Comparison of ENCODE assay signal across 27 mouse cellular contexts in the genomic region with DNA sequence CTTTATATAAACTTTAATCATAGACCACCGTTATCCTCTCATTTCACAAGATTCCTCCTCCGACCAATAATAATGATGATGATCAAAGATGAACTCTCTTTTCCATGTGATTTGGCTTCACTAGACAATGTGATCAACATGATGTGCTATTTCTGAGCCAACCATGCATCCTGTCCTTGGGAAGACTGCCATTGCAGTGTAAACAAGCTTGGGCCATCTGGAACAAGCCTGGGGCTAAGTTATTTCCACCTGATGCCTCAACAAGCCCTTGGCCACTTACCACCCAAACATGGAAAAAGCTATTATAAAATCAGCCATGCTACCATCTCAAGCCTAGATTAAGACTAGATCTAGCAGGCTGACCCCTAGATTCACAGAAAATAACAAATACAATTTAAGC.
DNase-seq lines count a peak whose midpoint lies in the region; ATAC-seq and TF ChIP-seq lines count a peak whose summit lies in the region.
"Had no signal": no experiment of that assay in that cellular context is flagged by ENCODE, and none has a peak within 500 bp of the region (broad histone marks: within the 10 kb centered on the region; RNA-seq: fewer than 3 reads in every experiment).

No protein-coding gene starts in this region.

- 73% methylated on average over 2 of the region's 2 CpGs for WGBS in hindbrain, postnatal 0 days
- WGBS in hindbrain, embryonic 11.5 days, result 89% methylated on average over 2 of the region's 2 CpGs
- WGBS in heart, adult 2 months, result 84% methylated on average over 2 of the region's 2 CpGs

- H3K4me2 ChIP-seq in hindbrain, postnatal 0 days (ENCODE audit: low read depth, low read length), result no peak overlapping the region
- no peak overlapping the region for H3K4me2 ChIP-seq in hindbrain, embryonic 11.5 days (replicated peaks; ENCODE audit: low read depth, low read length)
- H3K4me2 ChIP-seq: embryonic facial prominence, embryonic 12.5 days; forebrain, embryonic 15.5 days; heart, embryonic 12.5 days; hindbrain, embryonic 14.5 days; liver, embryonic 13.5 days; midbrain, embryonic 13.5 days had no signal

- H3K9me3 ChIP-seq in hindbrain, postnatal 0 days (ENCODE audit: low read length), result no peaks in the 10 kb centered on the region
- no peaks in the 10 kb centered on the region for H3K9me3 ChIP-seq in hindbrain, embryonic 11.5 days (ENCODE audit: control insufficient read depth, low read length)
- H3K9me3 ChIP-seq: embryonic facial prominence, embryonic 12.5 days; forebrain, embryonic 15.5 days; heart, embryonic 12.5 days; liver, embryonic 13.5 days; midbrain, embryonic 13.5 days had no signal

- peak; percentile 67 for DNase-seq in hindbrain, postnatal 0 days (ENCODE audit: low spot score)
- no peak for DNase-seq in hindbrain, embryonic 11.5 days (ENCODE audit: low spot score)
- peak; percentile 50 for DNase-seq in brain, embryonic 14.5 days (ENCODE audit: low read depth)
- DNase-seq in cerebellum, adult 9-10 months, result peak; percentile 39
- peak; percentile 16 to 20 for DNase-seq in cerebellum, postnatal 36 days
- no peak for DNase-seq in heart, adult 2 months
- DNase-seq in thymus, postnatal 10 days (ENCODE audit: low spot score in 2 of 2), result no peak
- DNase-seq: adrenal gland, postnatal 25 days; gastrocnemius, adult 2 months; gastrocnemius, postnatal 36 days; heart, adult 18-20 months; heart, postnatal 4 days; kidney, adult 11 months; kidney, postnatal 25 days; liver, embryonic 13.5 days; lung, adult 2 months; lung, postnatal 10 days; thymus, adult 2 months; thymus, postnatal 4 days had no signal

- TF ChIP-seq POLR2A in brain, embryonic 14.5 days (IDR thresholded peaks at IDR 0.05; ENCODE audit: borderline replicate concordance, extremely low read depth, insufficient read depth, insufficient read length, poor library complexity, severe bottlenecking), result no peak
- TF ChIP-seq POLR2A in heart, adult 2 months (IDR thresholded peaks at IDR 0.05; ENCODE audit: insufficient read depth, low read depth, low read length), result no peak

- TF ChIP-seq EP300 in heart, adult 2 months (IDR thresholded peaks at IDR 0.05; ENCODE audit: insufficient read depth, low read depth, low read length), result no peak

- no peaks in the 10 kb centered on the region for H3K27me3 ChIP-seq in hindbrain, postnatal 0 days (ENCODE audit: insufficient read depth, low read length)
- no peaks in the 10 kb centered on the region for H3K27me3 ChIP-seq in hindbrain, embryonic 11.5 days (ENCODE audit: control insufficient read depth, insufficient read depth, low read length)
- no peaks in the 10 kb centered on the region for H3K27me3 ChIP-seq in heart, adult 2 months (ENCODE audit: control insufficient read depth, insufficient read depth, low read length)
- H3K27me3 ChIP-seq: embryonic facial prominence, embryonic 12.5 days; forebrain, embryonic 15.5 days; heart, embryonic 12.5 days; liver, embryonic 13.5 days; midbrain, embryonic 13.5 days had no signal

- H3K4me3 ChIP-seq in hindbrain, postnatal 0 days (ENCODE audit: low read length), result no peak overlapping the region
- H3K4me3 ChIP-seq in hindbrain, embryonic 11.5 days (ENCODE audit: low read depth, low read length), result no peak overlapping the region
- no peak overlapping the region for H3K4me3 ChIP-seq in heart, adult 2 months
- H3K4me3 ChIP-seq: embryonic facial prominence, embryonic 12.5 days; forebrain, embryonic 15.5 days; gastrocnemius, adult 2 months; heart, embryonic 12.5 days; left cerebral cortex, adult 2 months; liver, embryonic 13.5 days; midbrain, embryonic 13.5 days had no signal

- no peak overlapping the region for H3K27ac ChIP-seq in hindbrain, postnatal 0 days
- no peak overlapping the region for H3K27ac ChIP-seq in hindbrain, embryonic 11.5 days (ENCODE audit: low read depth, low read length)
- no peak overlapping the region for H3K27ac ChIP-seq in heart, adult 2 months
- H3K27ac ChIP-seq: embryonic facial prominence, embryonic 12.5 days; forebrain, embryonic 15.5 days; gastrocnemius, adult 2 months; hindbrain, embryonic 14.5 days; left cerebral cortex, adult 2 months; liver, embryonic 13.5 days; macrophage; midbrain, embryonic 13.5 days had no signal

- no peaks in the 10 kb centered on the region for H3K4me1 ChIP-seq in hindbrain, postnatal 0 days (ENCODE audit: insufficient read depth, low read length)
- H3K4me1 ChIP-seq in hindbrain, embryonic 11.5 days (replicated peaks; ENCODE audit: control insufficient read depth, insufficient read depth, low read length), result no peaks in the 10 kb centered on the region
- H3K4me1 ChIP-seq in heart, adult 2 months (ENCODE audit: control insufficient read depth, insufficient read depth, low read length), result no peaks in the 10 kb centered on the region
- H3K4me1 ChIP-seq: embryonic facial prominence, embryonic 12.5 days; forebrain, embryonic 15.5 days; heart, embryonic 12.5 days; liver, embryonic 13.5 days; midbrain, embryonic 13.5 days had no signal

- H3K79me2 ChIP-seq in heart, adult 2 months (replicated peaks; ENCODE audit: control insufficient read depth, insufficient read depth, low read length), result no peaks in the 10 kb centered on the region

- no peak for ATAC-seq in hindbrain, postnatal 0 days
- ATAC-seq in hindbrain, embryonic 11.5 days (ENCODE audit: low FRiP score), result no peak
- ATAC-seq: forebrain, embryonic 15.5 days; inflammation-experienced regulatory T-cells, adult 6 months; midbrain, embryonic 13.5 days had no signal

- no peak overlapping the region for H3K9ac ChIP-seq in hindbrain, postnatal 0 days (replicated peaks; ENCODE audit: low read length)
- no peak overlapping the region for H3K9ac ChIP-seq in hindbrain, embryonic 11.5 days (ENCODE audit: low read depth, low read length)
- H3K9ac ChIP-seq in heart, adult 2 months (ENCODE audit: low read depth, low read length), result no peak overlapping the region
- H3K9ac ChIP-seq: embryonic facial prominence, embryonic 12.5 days; forebrain, embryonic 15.5 days; heart, embryonic 12.5 days; hindbrain, embryonic 14.5 days; liver, embryonic 13.5 days; midbrain, embryonic 13.5 days had no signal

- no peak for TF ChIP-seq CTCF in hindbrain, postnatal 0 days (IDR thresholded peaks at IDR 0.05; ENCODE audit: low read depth)
- TF ChIP-seq CTCF in brain, embryonic 14.5 days (IDR thresholded peaks at IDR 0.05; ENCODE audit: borderline replicate concordance, extremely low read depth, insufficient read depth, insufficient read length), result no peak
- TF ChIP-seq CTCF in heart, adult 2 months (IDR thresholded peaks at IDR 0.05), result no peak

- intact Hi-C loops in heart, adult 2 months (cut with DNase I), result no loop called here

- no peaks in the 10 kb centered on the region for H3K36me3 ChIP-seq in hindbrain, postnatal 0 days (ENCODE audit: insufficient read depth, low read length)
- H3K36me3 ChIP-seq in hindbrain, embryonic 11.5 days (ENCODE audit: control insufficient read depth, insufficient read depth, low read length), result no peaks in the 10 kb centered on the region
- H3K36me3 ChIP-seq in heart, adult 2 months (ENCODE audit: control insufficient read depth, insufficient read depth, low read length), result no peaks in the 10 kb centered on the region
- H3K36me3 ChIP-seq: embryonic facial prominence, embryonic 12.5 days; forebrain, embryonic 15.5 days; heart, embryonic 12.5 days; liver, embryonic 13.5 days; midbrain, embryonic 13.5 days had no signal

Comparison
In these comparisons a context has a peak if more than half of its experiments do, and no peak if none do; other contexts are left out.
1. DNase-seq: peak in hindbrain, postnatal 0 days (single experiment), brain, embryonic 14.5 days (single experiment), cerebellum, adult 9-10 months (single experiment) and cerebellum, postnatal 36 days (2 of 2); none in hindbrain, embryonic 11.5 days (single experiment), heart, adult 2 months (0 of 2) and thymus, postnatal 10 days (0 of 2).